Mouse (Mus musculus) thymus, postnatal 25 days (tissue): ENCODE measurements around the gene Tmem191c.

ENCODE experiments used
- DNase-seq: peaks from one replicate; pipeline ENCODE4 v3.0.0; 2022

Tmem191c gene

DNA sequence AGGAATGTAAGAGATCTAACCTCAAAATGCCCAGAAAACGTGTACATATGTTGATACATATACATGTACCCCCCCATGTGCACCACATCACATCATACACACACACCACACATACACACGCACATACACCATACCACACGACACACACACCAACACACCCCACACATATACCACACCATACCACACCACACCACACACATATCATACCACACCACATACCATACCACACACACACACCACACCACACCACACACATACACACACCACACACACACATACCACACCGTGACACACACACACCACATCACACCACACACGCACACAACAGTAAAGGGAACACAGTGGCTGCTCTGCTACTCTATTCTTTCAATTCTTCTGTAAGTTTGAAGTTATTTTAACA is 56.0 kb downstream of the Tmem191c start:
- no peak for DNase-seq
